Mouse (Mus musculus): Measurements from ENCODE around the gene Sumo2. TPM values are rescaled to one million over a fixed set of nuclear protein-coding genes. Genes with fewer than 3 reads are reported as not detected.
"Not testable (repeated sequence)": the region's sequence is repeated elsewhere in the genome, so short reads cannot be mapped to it uniquely, and the experiment has no call there.

Gene Sumo2
- polyA plus RNA-seq, 1 experiment = 7.0 TPM

- no peaks in the 10 kb centered on the region for H3K27me3 ChIP-seq (ENCODE audit: control insufficient read depth, insufficient read depth, low read length)
- H3K4me1 ChIP-seq (ENCODE audit: control insufficient read depth, insufficient read depth, insufficient read length, low read length) = no peaks in the 10 kb centered on the region; the same call in 1 of the 2 replicates
- under 1% methylated on average over 82 of the region's 84 CpGs for WGBS
- peak overlapping the region; percentile 90 for H3K27ac ChIP-seq (ENCODE audit: insufficient read depth, low read depth, low read length)
- H3K36me3 ChIP-seq (ENCODE audit: control insufficient read depth, insufficient read depth, low read length) = peaks cover 23% of the 10 kb centered on the region
- peak overlapping the region; percentile 85 for H3K4me3 ChIP-seq (ENCODE audit: low read depth, low read length)
- no peak for TF ChIP-seq POLR2A (IDR thresholded peaks at IDR 0.05; ENCODE audit: low read depth, low read length)
- no peak for TF ChIP-seq CTCF (IDR thresholded peaks at IDR 0.05; ENCODE audit: extremely low read depth, insufficient read length, insufficient replicate concordance, low read depth, low read length)
These were observed 557 bp downstream of the Sumo2 start for GRCm38 (mm10) chr11:115535401-115536037.

GRCm38 (mm10) chr11:115534759-115535371 is 1.2 kb downstream of the Sumo2 start:
- no peaks in the 10 kb centered on the region for H3K27me3 ChIP-seq (ENCODE audit: control insufficient read depth, insufficient read depth, low read length)
- WGBS = 1% methylated on average over 11 of the region's 11 CpGs
- peak overlapping the region; percentile 85 for H3K4me3 ChIP-seq (ENCODE audit: low read depth, low read length)
- H3K27ac ChIP-seq (ENCODE audit: insufficient read depth, low read depth, low read length) = peak overlapping the region; percentile 76
- no peaks in the 10 kb centered on the region; the same call in 1 of the 2 replicates for H3K4me1 ChIP-seq (ENCODE audit: control insufficient read depth, insufficient read depth, insufficient read length, low read length)
- TF ChIP-seq POLR2A (IDR thresholded peaks at IDR 0.05; ENCODE audit: low read depth, low read length) (no peak), CTCF (IDR thresholded peaks at IDR 0.05; ENCODE audit: extremely low read depth, insufficient read length, insufficient replicate concordance, low read depth, low read length) (no peak)
- H3K36me3 ChIP-seq (ENCODE audit: control insufficient read depth, insufficient read depth, low read length) = peaks cover 27% of the 10 kb centered on the region

- WGBS = 80% methylated on average over 3 of the region's 3 CpGs
- H3K36me3 ChIP-seq (ENCODE audit: control insufficient read depth, insufficient read depth, low read length) = peaks cover 53% of the 10 kb centered on the region
- H3K4me1 ChIP-seq (ENCODE audit: control insufficient read depth, insufficient read depth, insufficient read length, low read length); H3K4me3 ChIP-seq (ENCODE audit: low read depth, low read length); H3K27me3 ChIP-seq (ENCODE audit: control insufficient read depth, insufficient read depth, low read length); H3K27ac ChIP-seq (ENCODE audit: insufficient read depth, low read depth, low read length): not testable (repeated sequence)
These were observed 9.6 kb downstream of the Sumo2 start for GRCm38 (mm10) chr11:115526446-115526845.

GRCm38 (mm10) chr11:115522703-115523102 is 13.4 kb downstream of the Sumo2 start:
- TF ChIP-seq CTCF (IDR thresholded peaks at IDR 0.05; ENCODE audit: extremely low read depth, insufficient read length, insufficient replicate concordance, low read depth, low read length) (no peak), POLR2A (IDR thresholded peaks at IDR 0.05; ENCODE audit: low read depth, low read length) (no peak)
- Histone ChIP-seq H3K4me1 (ENCODE audit: control insufficient read depth, insufficient read depth, insufficient read length, low read length) (no peaks in the 10 kb centered on the region), H3K36me3 (ENCODE audit: control insufficient read depth, insufficient read depth, low read length) (peaks cover 35% of the 10 kb centered on the region), H3K27ac (ENCODE audit: insufficient read depth, low read depth, low read length) (no peak overlapping the region), H3K27me3 (ENCODE audit: control insufficient read depth, insufficient read depth, low read length) (no peaks in the 10 kb centered on the region), H3K4me3 (ENCODE audit: low read depth, low read length) (no peak overlapping the region)
- 64% methylated on average over 2 of the region's 2 CpGs for WGBS

GRCm38 (mm10) chr11:115522238-115522637 is 13.8 kb downstream of the Sumo2 start:
- TF ChIP-seq POLR2A (IDR thresholded peaks at IDR 0.05; ENCODE audit: low read depth, low read length) (no peak), CTCF (IDR thresholded peaks at IDR 0.05; ENCODE audit: extremely low read depth, insufficient read length, insufficient replicate concordance, low read depth, low read length) (no peak)
- H3K27ac ChIP-seq (ENCODE audit: insufficient read depth, low read depth, low read length) = no peak overlapping the region
- WGBS = 73% methylated on average over 2 of the region's 2 CpGs
- H3K36me3 ChIP-seq (ENCODE audit: control insufficient read depth, insufficient read depth, low read length) = peaks cover 31% of the 10 kb centered on the region
- no peaks in the 10 kb centered on the region for H3K4me1 ChIP-seq (ENCODE audit: control insufficient read depth, insufficient read depth, insufficient read length, low read length)
- H3K27me3 ChIP-seq (ENCODE audit: control insufficient read depth, insufficient read depth, low read length) = no peaks in the 10 kb centered on the region
- no peak overlapping the region for H3K4me3 ChIP-seq (ENCODE audit: low read depth, low read length)

GRCm38 (mm10) chr11:115521080-115521479 is 15.0 kb downstream of the Sumo2 start:
- TF ChIP-seq POLR2A (IDR thresholded peaks at IDR 0.05; ENCODE audit: low read depth, low read length) = no peak
- TF ChIP-seq CTCF (IDR thresholded peaks at IDR 0.05; ENCODE audit: extremely low read depth, insufficient read length, insufficient replicate concordance, low read depth, low read length) = no peak
- WGBS = 74% methylated on average over 4 of the region's 4 CpGs
- Histone ChIP-seq H3K4me3 (ENCODE audit: low read depth, low read length) (no peak overlapping the region), H3K36me3 (ENCODE audit: control insufficient read depth, insufficient read depth, low read length) (peaks cover 22% of the 10 kb centered on the region), H3K4me1 (ENCODE audit: control insufficient read depth, insufficient read depth, insufficient read length, low read length) (no peaks in the 10 kb centered on the region), H3K27ac (ENCODE audit: insufficient read depth, low read depth, low read length) (no peak overlapping the region), H3K27me3 (ENCODE audit: control insufficient read depth, insufficient read depth, low read length) (no peaks in the 10 kb centered on the region)

GRCm38 (mm10) chr11:115520218-115520617 is 15.9 kb downstream of the Sumo2 start:
- 87% methylated on average over 2 of the region's 2 CpGs for WGBS
- no peaks in the 10 kb centered on the region for H3K27me3 ChIP-seq (ENCODE audit: control insufficient read depth, insufficient read depth, low read length)
- H3K36me3 ChIP-seq (ENCODE audit: control insufficient read depth, insufficient read depth, low read length) = peaks cover 14% of the 10 kb centered on the region
- TF ChIP-seq POLR2A (IDR thresholded peaks at IDR 0.05; ENCODE audit: low read depth, low read length) = no peak
- TF ChIP-seq CTCF (IDR thresholded peaks at IDR 0.05; ENCODE audit: extremely low read depth, insufficient read length, insufficient replicate concordance, low read depth, low read length) = no peak
- H3K27ac ChIP-seq (ENCODE audit: insufficient read depth, low read depth, low read length) = no peak overlapping the region
- H3K4me1 ChIP-seq (ENCODE audit: control insufficient read depth, insufficient read depth, insufficient read length, low read length) = no peaks in the 10 kb centered on the region
- no peak overlapping the region for H3K4me3 ChIP-seq (ENCODE audit: low read depth, low read length)

Data from small intestine, adult 2 months (tissue).